Mouse (Mus musculus): ENCODE results near the gene Ndufb7.

The Ndufb7 gene

GRCm38 (mm10) chr8:83599814-83600213 is 33.3 kb downstream of the Ndufb7 start:
- intact Hi-C loops (cut with DNase I), result loop anchor here (10.0 kb wide), 1 partner anchor 155 kb away; no protein-coding TSS in a partner anchor

GRCm38 (mm10) chr8:83602650-83603029 is 36.2 kb downstream of the Ndufb7 start:
- intact Hi-C loops (cut with DNase I), result no loop called here

- intact Hi-C loops (cut with DNase I), result loop anchor here (5.0 kb wide), 1 partner anchor 41 kb away; the partner anchor contains the start of gene Ndufb7
Observed at GRCm38 (mm10) chr8:83607661-83608397, 41.4 kb downstream of the Ndufb7 start, which contains the start of the genes Tecr and Dnajb1. TSS of gene Tecr (minus strand) at chr8:83607971. TSS of gene Dnajb1 (plus strand) at chr8:83608193.

- intact Hi-C loops (cut with DNase I), result loop anchor here (5.0 kb wide), 1 partner anchor 41 kb away; the partner anchor contains the start of gene Ndufb7
Observed at GRCm38 (mm10) chr8:83608398-83608829, 41.9 kb downstream of the Ndufb7 start.

GRCm38 (mm10) chr8:83609086-83609485 is 42.6 kb downstream of the Ndufb7 start:
- intact Hi-C loops (cut with DNase I), result loop anchor here (5.0 kb wide), 1 partner anchor 42 kb away; the partner anchor contains the start of gene Ndufb7

GRCm38 (mm10) chr8:83609547-83610180 is 43.2 kb downstream of the Ndufb7 start:
- intact Hi-C loops (cut with DNase I), result loop anchor here (5.0 kb wide), 2 partner anchors 42 to 43 kb away; partner anchors contain the start of genes Gipc1 and Ndufb7

GRCm38 (mm10) chr8:83611921-83612320 is 45.5 kb downstream of the Ndufb7 start:
- intact Hi-C loops (cut with DNase I), result loop anchor here (5.0 kb wide), 1 partner anchor 40 kb away; the partner anchor contains the start of gene Gipc1

- intact Hi-C loops (cut with DNase I), result loop anchor here (5.0 kb wide), 1 partner anchor 39 kb away; the partner anchor contains the start of gene Gipc1
Observed at GRCm38 (mm10) chr8:83613695-83614094, 47.2 kb downstream of the Ndufb7 start.

- intact Hi-C loops (cut with DNase I), result no loop called here
Observed at GRCm38 (mm10) chr8:83616625-83617024, 50.2 kb downstream of the Ndufb7 start.

GRCm38 (mm10) chr8:83617111-83617510 is 50.6 kb downstream of the Ndufb7 start:
- intact Hi-C loops (cut with DNase I), result no loop called here

- intact Hi-C loops (cut with DNase I), result no loop called here
Observed at GRCm38 (mm10) chr8:83618566-83618965, 52.1 kb downstream of the Ndufb7 start.

GRCm38 (mm10) chr8:83619568-83620285 is 53.3 kb downstream of the Ndufb7 start:
- intact Hi-C loops (cut with DNase I), result no loop called here
